Mouse (Mus musculus) layer of hippocampus, postnatal 10 days (tissue): ENCODE measurements around the gene Ambp. TPM values are rescaled to one million over a fixed set of nuclear protein-coding genes. Genes with fewer than 3 reads are reported as not detected.

ENCODE experiments used
- DNase-seq, 2 experiments: peaks; one replicate each; pipeline ENCODE4 v3.0.0; 2021; ENCODE audit warnings: low spot score in 2 of 2
- total RNA-seq, 2 experiments: library from RNA; stranded (reverse); gene quantifications; 2 replicates each; pipeline ENCODE4 v1.2.3; 2021

Gene Ambp
- total RNA-seq, 2 experiments from 2014 or later: not detected

DNA sequence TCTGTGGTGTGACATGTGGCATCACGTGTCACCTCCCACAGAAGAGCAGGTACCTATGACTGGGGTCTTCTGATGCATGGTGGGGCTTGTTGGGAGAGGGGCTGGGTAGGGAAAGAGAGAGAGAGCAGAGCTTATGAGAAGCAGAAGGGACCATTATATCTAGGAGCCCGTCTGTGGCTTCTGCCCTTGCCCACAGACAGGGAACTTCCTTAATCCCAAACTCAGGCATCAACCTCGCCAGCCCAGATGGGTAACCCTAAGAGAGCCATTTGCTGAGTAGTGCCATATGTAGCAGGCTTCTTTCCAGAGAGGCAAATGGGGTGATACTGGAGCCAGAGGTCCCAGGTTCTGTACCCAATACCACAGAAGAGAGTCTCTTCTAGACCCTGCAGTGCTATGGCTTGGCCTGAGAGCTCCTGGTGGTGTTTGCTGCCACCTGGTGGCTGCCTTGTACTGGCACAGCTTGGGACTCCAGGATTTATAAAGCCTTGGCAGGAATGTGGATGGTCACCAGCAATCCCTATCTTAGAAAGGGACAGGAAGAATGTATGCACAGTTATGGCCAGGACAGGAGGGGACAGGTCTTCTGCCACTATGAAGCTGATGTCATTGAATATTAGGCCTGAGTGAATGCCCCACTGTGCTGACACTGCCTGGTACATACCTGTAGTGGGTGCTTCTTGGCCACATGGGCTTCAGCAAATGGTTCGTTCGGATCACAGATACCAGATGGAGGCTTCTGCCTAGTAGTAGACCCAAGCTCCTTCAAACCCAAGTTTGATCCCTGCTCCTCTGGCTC is 35.8 kb downstream of the Ambp start:
- DNase-seq: peak; percentile 86 to 91

DNA sequence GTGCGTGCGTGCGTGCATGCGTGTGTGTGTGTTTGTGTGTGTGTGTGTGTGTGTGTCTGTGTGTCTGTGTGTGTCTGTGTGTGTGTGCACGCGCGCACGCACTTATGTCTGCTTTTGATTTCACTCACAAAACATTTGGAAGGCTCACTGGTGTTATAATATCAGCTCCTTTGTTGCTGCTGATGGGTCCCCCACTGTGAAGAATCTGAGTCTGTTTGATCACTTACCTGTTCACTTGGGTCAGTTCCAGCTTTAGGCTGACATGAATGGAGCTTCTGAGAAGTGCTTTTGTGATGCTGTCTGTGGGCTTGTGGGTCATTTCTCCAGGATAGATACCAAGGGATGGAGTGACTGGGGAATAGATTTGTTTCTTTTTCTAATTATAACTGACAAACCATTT is 48.9 kb downstream of the Ambp start:
- DNase-seq: no peak

GRCm38 (mm10) chr4:63102025-63102424 is 52.6 kb downstream of the Ambp start:
- DNase-seq: no peak

DNA sequence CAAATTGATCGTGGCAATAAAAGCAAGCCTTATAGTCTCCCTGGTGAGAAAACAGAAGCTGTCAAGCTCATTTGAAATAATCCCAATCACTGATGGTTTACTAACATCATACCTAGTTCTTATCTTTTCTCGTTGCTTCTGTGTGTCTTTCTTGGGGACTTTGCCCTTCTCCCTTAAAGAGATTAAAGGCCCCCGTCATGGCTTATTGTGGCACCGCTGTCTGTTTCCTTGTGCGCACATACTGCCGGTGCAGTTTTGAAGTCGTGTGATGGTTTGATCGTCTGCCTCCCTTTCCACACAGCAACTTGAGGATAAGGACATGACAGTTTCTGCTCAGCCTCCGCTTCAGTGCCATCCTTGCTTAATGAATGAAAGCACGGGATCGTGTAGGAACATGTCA is 54.1 kb downstream of the Ambp start:
- no peak for DNase-seq

GRCm38 (mm10) chr4:63097603-63098002 is 57.0 kb downstream of the Ambp start:
- no peak for DNase-seq

Other genes with a start within 250 kb of the Ambp start
- 1 to 10 TPM; 5.3 to 7.0 TPM for gene Zfp618, start 189.2 kb downstream of the Ambp start, total RNA-seq
- not detected for gene Kif12, start 17.3 kb upstream of the Ambp start, total RNA-seq
- 1 to 10 TPM; 3.1 to 3.9 TPM for gene Col27a1, start 59.2 kb upstream of the Ambp start, total RNA-seq
- gene Orm1, start 189.8 kb upstream of the Ambp start, total RNA-seq: not detected
- gene Orm3, start 201.4 kb upstream of the Ambp start, total RNA-seq: not detected
- not detected for gene Orm2, start 207.7 kb upstream of the Ambp start, total RNA-seq
- gene Akna, start 248.6 kb upstream of the Ambp start, total RNA-seq: 1 to 10 TPM; 4.0 to 5.0 TPM